Mouse (Mus musculus): ENCODE results near the gene Slc31a2. TPM values are rescaled to one million over a fixed set of nuclear protein-coding genes. Genes with fewer than 3 reads are reported as not detected.

Slc31a2 gene
- polyA plus RNA-seq, 1 experiment from 2014 or later = 21.2 TPM

DNA sequence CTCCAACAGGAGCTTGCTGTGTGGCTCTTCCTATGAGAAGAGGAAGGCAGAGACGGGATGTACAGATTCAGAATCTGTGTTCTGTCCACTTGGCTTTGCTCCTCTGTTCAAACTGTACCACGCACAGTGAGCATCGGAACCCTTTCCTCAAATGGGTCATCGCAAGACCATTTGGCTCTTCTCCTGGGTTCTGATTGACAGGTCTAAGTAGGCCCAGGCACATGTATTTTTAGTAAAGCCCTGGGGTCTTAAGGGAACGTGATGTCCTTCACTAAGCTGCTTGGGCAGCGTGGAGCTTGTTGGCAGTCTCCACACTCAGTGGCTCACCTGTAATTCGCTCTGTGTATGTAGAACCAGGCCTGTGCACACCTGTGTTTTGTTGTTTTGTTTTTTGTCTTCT, 26.9 kb downstream of the Slc31a2 start:
- ATAC-seq (ENCODE audit: low read depth) = no peak
- H3K4me2 ChIP-seq (ENCODE audit: low read depth, low read length) = no peak overlapping the region
- no peak overlapping the region for H3K27ac ChIP-seq (ENCODE audit: low read length)
- H3K27me3 ChIP-seq (ENCODE audit: control insufficient read depth, insufficient read depth, low read depth, low read length) = no peaks in the 10 kb centered on the region
- H3K4me3 ChIP-seq (ENCODE audit: low read length) = no peak overlapping the region
- no peak overlapping the region for H3K9ac ChIP-seq (ENCODE audit: low read length)
- no peaks in the 10 kb centered on the region for H3K9me3 ChIP-seq (ENCODE audit: control insufficient read depth, low read length)
- 89% methylated on average over 7 of the region's 7 CpGs for WGBS
- peaks cover 9% of the 10 kb centered on the region for H3K4me1 ChIP-seq (replicated peaks; ENCODE audit: control insufficient read depth, insufficient read depth, low read length)
- no peaks in the 10 kb centered on the region for H3K36me3 ChIP-seq (ENCODE audit: control insufficient read depth, insufficient read depth, low read length)

DNA sequence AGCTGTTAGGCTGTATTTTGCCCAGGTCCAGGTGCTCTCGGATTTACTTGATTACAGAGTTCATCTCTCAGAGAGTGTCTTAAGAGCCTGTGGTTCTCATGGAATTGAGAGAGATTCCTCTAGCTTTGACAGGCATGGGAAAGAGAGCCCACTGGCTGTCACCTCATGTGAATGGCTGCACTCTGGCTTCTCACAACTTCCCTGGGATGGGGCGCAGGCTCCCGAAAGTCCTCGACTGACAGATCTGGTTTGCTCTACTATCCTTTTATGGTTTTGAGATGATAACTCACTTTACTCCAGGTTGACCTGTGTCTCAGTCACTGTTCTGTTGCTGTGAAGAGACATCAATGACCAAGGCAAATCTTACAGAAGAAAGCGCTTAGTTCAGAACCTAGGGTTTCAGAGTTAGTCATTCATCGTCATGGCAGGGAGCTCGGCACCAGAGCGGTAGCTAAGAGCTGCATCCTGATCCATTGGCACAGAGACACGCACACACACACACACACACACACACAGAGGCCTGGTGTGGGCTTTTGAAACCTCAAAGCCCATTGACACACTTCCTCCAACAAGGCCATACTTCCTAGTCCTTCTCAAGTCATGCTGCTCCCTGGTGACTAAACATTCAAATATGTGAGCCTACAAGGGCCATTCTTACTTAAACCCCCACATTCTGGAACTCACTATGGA, 28.6 kb downstream of the Slc31a2 start:
- no peaks in the 10 kb centered on the region for H3K27me3 ChIP-seq (ENCODE audit: control insufficient read depth, insufficient read depth, low read depth, low read length)
- no peak for ATAC-seq (ENCODE audit: low read depth)
- H3K4me1 ChIP-seq (replicated peaks; ENCODE audit: control insufficient read depth, insufficient read depth, low read length) = peaks cover 9% of the 10 kb centered on the region
- no peak overlapping the region for H3K27ac ChIP-seq (ENCODE audit: low read length)
- no peak overlapping the region for H3K4me2 ChIP-seq (ENCODE audit: low read depth, low read length)
- H3K36me3 ChIP-seq (ENCODE audit: control insufficient read depth, insufficient read depth, low read length) = no peaks in the 10 kb centered on the region
- no peak overlapping the region for H3K4me3 ChIP-seq (ENCODE audit: low read length)
- 87% methylated on average over 9 of the region's 9 CpGs for WGBS
- no peaks in the 10 kb centered on the region for H3K9me3 ChIP-seq (ENCODE audit: control insufficient read depth, low read length)
- H3K9ac ChIP-seq (ENCODE audit: low read length) = no peak overlapping the region

GRCm38 (mm10) chr4:62292461-62293180, 30.3 kb downstream of the Slc31a2 start:
- 82% methylated on average over 8 of the region's 8 CpGs for WGBS
- ATAC-seq (ENCODE audit: low read depth) = no peak

GRCm38 (mm10) chr4:62293219-62293861, 31.0 kb downstream of the Slc31a2 start:
- Histone ChIP-seq H3K27me3 (ENCODE audit: control insufficient read depth, insufficient read depth, low read depth, low read length) (no peaks in the 10 kb centered on the region), H3K4me3 (ENCODE audit: low read length) (no peak overlapping the region), H3K4me1 (replicated peaks; ENCODE audit: control insufficient read depth, insufficient read depth, low read length) (peaks cover 2% of the 10 kb centered on the region; the same call in 1 of the 2 replicates), H3K36me3 (ENCODE audit: control insufficient read depth, insufficient read depth, low read length) (no peaks in the 10 kb centered on the region; the same call in 1 of the 2 replicates), H3K9ac (ENCODE audit: low read length) (no peak overlapping the region), H3K9me3 (ENCODE audit: control insufficient read depth, low read length) (no peaks in the 10 kb centered on the region), H3K27ac (ENCODE audit: low read length) (no peak overlapping the region), H3K4me2 (ENCODE audit: low read depth, low read length) (no peak overlapping the region)
- ATAC-seq (ENCODE audit: low read depth) = no peak
- WGBS = 68% methylated on average over 10 of the region's 10 CpGs

More at GRCm38 (mm10) chr4:62292461-62293180, 30.3 kb downstream of the Slc31a2 start:
- Histone ChIP-seq H3K36me3 (ENCODE audit: control insufficient read depth, insufficient read depth, low read length) (no peaks in the 10 kb centered on the region; the same call in 1 of the 2 replicates), H3K9me3 (ENCODE audit: control insufficient read depth, low read length) (no peaks in the 10 kb centered on the region), H3K4me2 (ENCODE audit: low read depth, low read length) (no peak overlapping the region), H3K27ac (ENCODE audit: low read length) (no peak overlapping the region), H3K4me3 (ENCODE audit: low read length) (no peak overlapping the region), H3K27me3 (ENCODE audit: control insufficient read depth, insufficient read depth, low read depth, low read length) (no peaks in the 10 kb centered on the region), H3K9ac (ENCODE audit: low read length) (no peak overlapping the region), H3K4me1 (replicated peaks; ENCODE audit: control insufficient read depth, insufficient read depth, low read length) (peaks cover 8% of the 10 kb centered on the region)

DNA sequence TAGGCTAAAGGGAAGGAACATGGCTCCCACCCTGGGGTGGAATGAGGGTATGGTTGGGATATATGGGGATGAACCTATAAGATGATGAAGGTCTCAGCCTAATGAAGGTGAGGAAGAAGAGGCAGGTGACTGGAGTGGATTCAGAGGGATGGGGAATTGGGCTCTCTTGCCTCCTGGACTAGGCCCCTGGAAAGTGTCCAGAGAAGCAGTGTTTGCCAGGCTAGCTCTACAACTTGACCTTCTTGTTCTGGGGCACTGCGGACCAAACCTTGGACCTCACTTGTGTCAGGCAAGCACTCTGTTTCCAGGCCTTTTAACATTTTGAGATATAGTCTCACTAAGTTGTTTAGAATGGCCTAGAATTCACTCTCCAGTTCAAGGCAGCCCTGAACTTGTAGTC, 32.4 kb downstream of the Slc31a2 start:
- Histone ChIP-seq H3K9me3 (ENCODE audit: control insufficient read depth, low read length) (no peaks in the 10 kb centered on the region), H3K4me1 (replicated peaks; ENCODE audit: control insufficient read depth, insufficient read depth, low read length) (no peaks in the 10 kb centered on the region), H3K36me3 (ENCODE audit: control insufficient read depth, insufficient read depth, low read length) (peaks cover 7% of the 10 kb centered on the region; the same call in 1 of the 2 replicates), H3K4me3 (ENCODE audit: low read length) (no peak overlapping the region), H3K27me3 (ENCODE audit: control insufficient read depth, insufficient read depth, low read depth, low read length) (no peaks in the 10 kb centered on the region), H3K4me2 (ENCODE audit: low read depth, low read length) (no peak overlapping the region), H3K9ac (ENCODE audit: low read length) (no peak overlapping the region), H3K27ac (ENCODE audit: low read length) (no peak overlapping the region)
- WGBS = 87% methylated on average over 1 of the region's 1 CpGs
- no peak for ATAC-seq (ENCODE audit: low read depth)

- no peak overlapping the region for H3K4me2 ChIP-seq (ENCODE audit: low read depth, low read length)
- no peak overlapping the region for H3K27ac ChIP-seq (ENCODE audit: low read length)
- 65% methylated on average over 3 of the region's 3 CpGs for WGBS
- H3K9me3 ChIP-seq (ENCODE audit: control insufficient read depth, low read length) = no peaks in the 10 kb centered on the region
- H3K27me3 ChIP-seq (ENCODE audit: control insufficient read depth, insufficient read depth, low read depth, low read length) = no peaks in the 10 kb centered on the region
- no peaks in the 10 kb centered on the region for H3K4me1 ChIP-seq (replicated peaks; ENCODE audit: control insufficient read depth, insufficient read depth, low read length)
- no peak overlapping the region for H3K9ac ChIP-seq (ENCODE audit: low read length)
- peaks cover 16% of the 10 kb centered on the region for H3K36me3 ChIP-seq (ENCODE audit: control insufficient read depth, insufficient read depth, low read length)
- H3K4me3 ChIP-seq (ENCODE audit: low read length) = no peak overlapping the region
- ATAC-seq (ENCODE audit: low read depth) = no peak
These were observed 35.1 kb downstream of the Slc31a2 start for GRCm38 (mm10) chr4:62297280-62298130.

- ATAC-seq (ENCODE audit: low read depth) = no peak
- H3K9ac ChIP-seq (ENCODE audit: low read length) = no peak overlapping the region
- H3K36me3 ChIP-seq (ENCODE audit: control insufficient read depth, insufficient read depth, low read length) = peaks cover 25% of the 10 kb centered on the region
- H3K9me3 ChIP-seq (ENCODE audit: control insufficient read depth, low read length) = no peaks in the 10 kb centered on the region
- no peak overlapping the region for H3K4me3 ChIP-seq (ENCODE audit: low read length)
- H3K27ac ChIP-seq (ENCODE audit: low read length) = no peak overlapping the region
- H3K27me3 ChIP-seq (ENCODE audit: control insufficient read depth, insufficient read depth, low read depth, low read length) = no peaks in the 10 kb centered on the region
- no peak overlapping the region for H3K4me2 ChIP-seq (ENCODE audit: low read depth, low read length)
- no peaks in the 10 kb centered on the region for H3K4me1 ChIP-seq (replicated peaks; ENCODE audit: control insufficient read depth, insufficient read depth, low read length)
- WGBS = 88% methylated on average over 2 of the region's 2 CpGs
These were observed 37.6 kb downstream of the Slc31a2 start for GRCm38 (mm10) chr4:62300001-62300400.

GRCm38 (mm10) chr4:62302795-62303194, 40.4 kb downstream of the Slc31a2 start:
- no peak for ATAC-seq (ENCODE audit: low read depth)
- Histone ChIP-seq H3K4me1 (replicated peaks; ENCODE audit: control insufficient read depth, insufficient read depth, low read length) (no peaks in the 10 kb centered on the region), H3K27me3 (ENCODE audit: control insufficient read depth, insufficient read depth, low read depth, low read length) (no peaks in the 10 kb centered on the region), H3K27ac (ENCODE audit: low read length) (no peak overlapping the region), H3K4me2 (ENCODE audit: low read depth, low read length) (no peak overlapping the region), H3K36me3 (ENCODE audit: control insufficient read depth, insufficient read depth, low read length) (peaks cover 33% of the 10 kb centered on the region), H3K9ac (ENCODE audit: low read length) (no peak overlapping the region), H3K9me3 (ENCODE audit: control insufficient read depth, low read length) (no peaks in the 10 kb centered on the region), H3K4me3 (ENCODE audit: low read length) (no peak overlapping the region)
- 26% methylated on average over 2 of the region's 2 CpGs for WGBS

Data from lung, embryonic 16.5 days (tissue).